Mouse (Mus musculus): ENCODE results near the gene Asnsd1. TPM values are rescaled to one million over a fixed set of nuclear protein-coding genes. Genes with fewer than 3 reads are reported as not detected.

The Asnsd1 gene
- polyA plus RNA-seq (2014; fragmentation: Illumina TruSeq; extraction: RNeasy Lipid Tissue Mini Kit (QIAGEN cat#74804); ENCODE audit: low read depth, low replicate concordance): 83.3 TPM

GRCm38 (mm10) chr1:53352327-53353261 lies at the start of gene Asnsd1, which contains the start of the genes Asdurf and Gm28551:
TSS of gene Asnsd1 (minus strand) at chr1:53352752.
TSS of gene Asdurf (minus strand) at chr1:53352619.
TSS of gene Gm28551 (minus strand) at chr1:53352667.

GRCm38 (mm10) chr1:53312989-53313967 lies 39.3 kb downstream of the Asnsd1 start, which contains the start of gene Osgepl1:
TSS of gene Osgepl1 (plus strand) at chr1:53313624.

GRCm38 (mm10) chr1:53296581-53297383 lies 55.8 kb downstream of the Asnsd1 start, which contains the start of the genes Pms1, Ormdl1 and Gm28778:
TSS of gene Pms1 (minus strand) at chr1:53297018.
TSS of gene Ormdl1 (plus strand) at chr1:53297095.
TSS of gene Gm28778 (plus strand) at chr1:53297111.

Other genes with a start within 250 kb of the Asnsd1 start
- not detected for gene 1700019A02Rik, start 165.1 kb downstream of the Asnsd1 start, polyA plus RNA-seq (2014; fragmentation: Illumina TruSeq; extraction: RNeasy Lipid Tissue Mini Kit (QIAGEN cat#74804); ENCODE audit: low read depth, low replicate concordance)
- gene Pms1, start 55.7 kb downstream of the Asnsd1 start, polyA plus RNA-seq (2014; fragmentation: Illumina TruSeq; extraction: RNeasy Lipid Tissue Mini Kit (QIAGEN cat#74804); ENCODE audit: low read depth, low replicate concordance): 3.5 TPM
- gene Ormdl1, start 55.7 kb downstream of the Asnsd1 start, polyA plus RNA-seq (2014; fragmentation: Illumina TruSeq; extraction: RNeasy Lipid Tissue Mini Kit (QIAGEN cat#74804); ENCODE audit: low read depth, low replicate concordance): 16.7 TPM
- not detected for gene Gm28778, start 55.6 kb downstream of the Asnsd1 start, polyA plus RNA-seq (2014; fragmentation: Illumina TruSeq; extraction: RNeasy Lipid Tissue Mini Kit (QIAGEN cat#74804); ENCODE audit: low read depth, low replicate concordance)
- gene Osgepl1, start 39.1 kb downstream of the Asnsd1 start, polyA plus RNA-seq (2014; fragmentation: Illumina TruSeq; extraction: RNeasy Lipid Tissue Mini Kit (QIAGEN cat#74804); ENCODE audit: low read depth, low replicate concordance): 78.7 TPM
- not detected for gene Asdurf, start 133 bp downstream of the Asnsd1 start, polyA plus RNA-seq (2014; fragmentation: Illumina TruSeq; extraction: RNeasy Lipid Tissue Mini Kit (QIAGEN cat#74804); ENCODE audit: low read depth, low replicate concordance)
- not detected for gene Gm28551, start 85 bp downstream of the Asnsd1 start, polyA plus RNA-seq (2014; fragmentation: Illumina TruSeq; extraction: RNeasy Lipid Tissue Mini Kit (QIAGEN cat#74804); ENCODE audit: low read depth, low replicate concordance)